Mouse (Mus musculus): ENCODE data around the gene Aff1.

DNA sequence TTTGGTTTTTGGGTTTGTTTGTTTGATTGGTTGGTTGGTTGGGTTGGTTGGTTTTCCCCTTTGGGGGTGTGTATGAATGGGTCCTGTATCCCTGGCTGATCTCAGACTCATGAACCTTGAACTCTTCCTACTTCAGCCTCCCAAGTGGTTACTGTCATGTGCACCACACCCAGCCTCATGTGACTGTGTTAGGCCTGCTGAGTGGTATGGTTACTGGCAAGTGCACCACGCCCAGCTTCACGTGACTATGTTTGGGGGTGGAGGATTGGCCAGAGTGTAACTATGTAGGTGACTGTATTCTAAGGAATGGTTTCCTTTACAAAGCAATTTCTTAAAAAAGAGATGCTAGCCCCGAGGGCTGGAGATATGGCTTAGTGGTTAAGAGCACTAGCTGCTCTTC lies 16.9 kb downstream of the Aff1 start:
- TF ChIP-seq CTCF (IDR thresholded peaks at IDR 0.05; ENCODE audit: low read depth, low read length) (no peak), GATA1 (IDR thresholded peaks at IDR 0.05; ENCODE audit: borderline replicate concordance, low read length) (no peak)
